Comparison of ENCODE assay signal across 16 mouse cellular contexts in the genomic region with DNA sequence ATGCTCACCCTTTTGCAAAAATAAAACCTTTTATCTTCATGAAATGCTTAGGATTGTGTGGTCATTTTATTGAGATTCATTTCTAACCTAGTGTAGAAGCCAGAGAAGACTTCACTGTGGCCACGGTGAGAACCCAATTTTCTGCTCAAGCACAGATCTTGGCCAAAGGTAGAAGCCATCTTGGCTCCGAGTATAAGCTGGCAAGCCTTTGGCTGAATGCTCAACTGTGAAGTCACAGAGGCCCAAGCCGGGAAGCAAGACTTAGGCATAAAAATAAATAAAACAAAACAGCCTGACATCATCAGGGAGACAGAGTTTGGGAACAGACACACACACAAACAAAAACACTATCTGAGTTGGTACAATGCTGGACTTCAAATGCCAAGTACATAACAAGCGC.
"Had no signal": no experiment of that assay in that cellular context is flagged by ENCODE, and none has a peak within 500 bp of the region (broad histone marks: within the 10 kb centered on the region; RNA-seq: fewer than 3 reads in every experiment).

No protein-coding gene starts in this region.

- DNase-seq: gastrocnemius, postnatal 14 days; gastrocnemius, postnatal 36 days; heart, adult 11 months; heart, adult 2 months; heart, postnatal 14 days; heart, postnatal 36 days; kidney, adult 11 months; kidney, adult 2 months; kidney, adult 9 months; kidney, postnatal 14 days; kidney, postnatal 36 days; layer of hippocampus, adult 9-11 months; layer of hippocampus, postnatal 36 days; liver; liver, embryonic 13.5 days; liver, postnatal 0 days had no signal
